Mouse (Mus musculus) embryonic stem cell, embryonic (primary cell): ENCODE measurements around the gene Gm45785.
"Not testable (repeated sequence)": the region's sequence is repeated elsewhere in the genome, so short reads cannot be mapped to it uniquely, and the experiment has no call there.

Experiments used
- CTCF ChIA-PET, 4 experiments: fragments of 300-600 bp in 2 of 4; fragments of 350-600 bp in 2 of 4; sonication (Branson Sonifier 250); formaldehyde crosslinking; loops; one replicate each; lab custom pipeline; 2022; ENCODE audit warnings: inconsistent platforms in 2 of 4; lab: Charles Lee
- POLR2A ChIA-PET, 4 experiments: fragments of 300-600 bp in 2 of 4; fragments of 350-600 bp in 2 of 4; sonication (Branson Sonifier 250); formaldehyde crosslinking; loops; one replicate each; lab custom pipeline; 2022; ENCODE audit warnings: antibody characterized with exemption in 4 of 4, inconsistent platforms in 1 of 4; lab: Charles Lee

Gm45785 gene

GRCm38 (mm10) chr7:140855860-140856784 is at the start of gene Gm45785:
TSS of gene Gm45785 (minus strand) at chr7:140856331.
- CTCF ChIA-PET: interaction anchor here in 3 of 4 experiments (0.5 to 2.1 kb wide), 5 partner anchors 11 to 320 kb away, joined by 3 to 9 read pairs (median 5); partner anchors contain the start of gene Scgb1c1 (in 1 of the 3)
- POLR2A ChIA-PET: interaction anchor here in 3 of 4 experiments (0.6 to 6.8 kb wide), 62 partner anchors 8 to 741 kb away, joined by 3 to 50 read pairs (median 4); partner anchors contain the start of genes Odf3 (in 3 of the 3), Psmd13 (in 3 of the 3), Sirt3 (in 3 of the 3) and Mtg1 (in 2 of the 3)

DNA sequence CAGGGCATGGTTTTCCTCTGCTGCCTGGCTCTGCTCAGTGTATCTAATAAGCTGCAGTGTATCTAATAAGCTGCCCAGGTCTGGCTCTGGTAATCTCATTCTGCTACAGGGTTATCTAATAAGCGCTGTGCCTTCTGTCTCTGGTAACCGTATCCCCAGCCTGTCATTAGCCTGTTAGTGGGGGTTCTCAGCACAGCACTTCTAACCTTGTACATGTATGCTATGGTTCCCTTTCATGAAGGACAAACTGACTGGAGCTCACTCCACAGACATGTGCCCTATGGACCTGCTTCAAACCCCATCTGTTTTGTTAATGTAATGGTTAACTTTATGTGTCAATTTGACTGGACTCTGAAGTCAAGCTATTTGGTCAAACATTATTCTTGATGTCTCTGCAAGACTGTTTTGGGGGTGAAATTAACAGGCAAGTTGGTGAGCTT is 49.5 kb upstream of the Gm45785 start:
- ChIA-PET POLR2A (interaction anchor here in 1 of 4 experiments (0.8 to 1.8 kb wide), 4 partner anchors 11 to 70 kb away, joined by 3 to 8 read pairs (median 4); no protein-coding TSS in a partner anchor), CTCF (interaction anchor here in 3 of 4 experiments (1.1 to 1.6 kb wide), 7 partner anchors 99 to 271 kb away, joined by 3 to 6 read pairs (median 3); no protein-coding TSS in a partner anchor)

GRCm38 (mm10) chr7:140903212-140903611 is 47.1 kb upstream of the Gm45785 start:
- ChIA-PET CTCF (interaction anchor here (0.5 to 3.1 kb wide), 61 partner anchors 9 to 1719 kb away, joined by 3 to 50 read pairs (median 4); partner anchors contain the start of genes Scgb1c1 (in 4 of the 4), Odf3 (in 3 of the 4), Sirt3 (in 2 of the 4) and Bet1l (in 1 of the 4)), POLR2A (interaction anchor here in 3 of 4 experiments (0.6 to 2.3 kb wide), 38 partner anchors 9 to 822 kb away, joined by 3 to 12 read pairs (median 4); partner anchors contain the start of genes Sirt3 (in 3 of the 3), Gm45785 (in 2 of the 3), Nlrp6 (in 2 of the 3) and Odf3 (in 2 of the 3))

- CTCF ChIA-PET: interaction anchor here (0.9 to 3.1 kb wide), 23 partner anchors 9 to 715 kb away, joined by 3 to 50 read pairs (median 5); partner anchors contain the start of genes Scgb1c1 (in 3 of the 4), Odf3 (in 2 of the 4), Pgghg (in 1 of the 4) and Psmd13 (in 1 of the 4)
- POLR2A ChIA-PET: interaction anchor here in 3 of 4 experiments (0.7 to 2.3 kb wide), 19 partner anchors 8 to 821 kb away, joined by 3 to 12 read pairs (median 4); partner anchors contain the start of genes Sirt3 (in 3 of the 3), Psmd13 (in 2 of the 3), Gm45785 (in 1 of the 3) and Nlrp6 (in 1 of the 3)
Measured at GRCm38 (mm10) chr7:140902036-140902875, 46.1 kb upstream of the Gm45785 start.

DNA sequence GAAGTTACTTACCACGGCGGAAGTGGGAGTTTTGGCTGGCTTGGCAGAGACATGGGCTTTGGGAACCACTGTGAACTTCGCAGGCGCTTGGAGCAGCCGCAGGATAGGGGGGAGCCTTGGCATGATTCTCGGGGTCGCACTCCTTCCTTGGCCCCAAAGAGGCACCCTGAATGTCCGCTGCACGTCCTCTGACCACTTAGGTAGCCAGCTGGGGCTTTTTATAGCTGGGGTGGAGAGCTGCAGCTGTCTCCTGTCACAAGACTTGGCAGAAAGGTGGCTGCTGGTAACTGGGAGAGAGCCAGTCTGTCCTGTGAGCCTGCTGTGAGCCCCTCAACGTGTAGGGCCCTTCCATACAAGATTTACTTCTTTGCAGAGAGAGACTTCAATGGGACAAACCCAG is 44.1 kb upstream of the Gm45785 start, which contains the start of gene Cox8b:
Gene Cox8b, minus strand, starts transcription at position 227 of the 400 bp plus-strand sequence.
- CTCF ChIA-PET: no interaction called here
- POLR2A ChIA-PET: interaction anchor here in 2 of 4 experiments (0.9 to 2.5 kb wide), 6 partner anchors 8 to 59 kb away, joined by 3 to 7 read pairs (median 6); no protein-coding TSS in a partner anchor

DNA sequence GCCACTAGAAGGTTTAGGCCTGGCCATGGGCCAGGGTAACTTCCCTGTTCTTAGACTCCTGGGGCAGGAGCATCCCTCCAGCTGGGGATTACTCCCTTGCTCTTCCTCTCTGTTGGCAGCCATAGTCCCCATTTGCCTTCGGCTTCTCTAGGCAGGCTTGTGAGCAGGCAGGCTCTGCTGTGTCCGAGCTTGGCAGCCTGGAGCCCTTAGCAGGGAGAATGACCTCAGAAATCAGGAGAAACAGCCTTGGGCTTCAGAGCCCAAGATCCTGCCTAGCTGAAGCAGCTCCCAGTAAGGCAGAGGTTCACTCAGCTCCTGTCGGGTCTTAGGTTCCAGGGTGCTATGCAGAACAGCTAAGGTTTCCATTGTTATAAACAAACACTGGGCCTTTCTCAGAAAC is 43.0 kb upstream of the Gm45785 start:
- ChIA-PET POLR2A (interaction anchor here in 2 of 4 experiments (0.5 to 2.5 kb wide), 14 partner anchors 9 to 326 kb away, joined by 3 to 7 read pairs (median 4); partner anchors contain the start of genes Gm45785 (in 1 of the 2), Psmd13 (in 1 of the 2), Ric8a (in 1 of the 2) and Sirt3 (in 1 of the 2)), CTCF (interaction anchor here in 2 of 4 experiments (0.8 to 1.1 kb wide), 3 partner anchors 9 to 54 kb away, joined by 3 to 5 read pairs (median 3); partner anchors contain the start of gene Scgb1c1 (in 2 of the 2))

DNA sequence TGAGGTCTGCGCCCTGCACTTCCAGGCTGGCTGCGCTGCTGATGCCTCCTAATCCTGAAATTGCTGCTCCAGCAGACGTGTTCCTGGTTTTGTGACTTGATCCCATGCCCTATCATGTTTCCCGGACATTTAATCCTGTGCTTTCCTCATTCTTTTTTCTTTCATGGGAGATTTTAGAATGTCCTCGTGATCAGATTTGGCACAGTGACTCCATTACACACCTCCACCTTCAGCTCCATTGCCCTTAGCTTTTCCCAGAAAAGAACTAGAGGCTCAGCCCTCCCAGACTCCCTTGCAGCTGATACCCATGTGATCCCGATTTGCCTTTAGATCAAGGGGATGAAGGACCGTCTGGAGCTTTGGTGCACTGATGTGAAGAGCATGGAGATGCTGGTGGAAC is 41.7 kb upstream of the Gm45785 start:
- ChIA-PET POLR2A (interaction anchor here in 1 of 4 experiments (1.3 to 1.4 kb wide), 2 partner anchors 15 to 17 kb away, joined by 3 to 4 read pairs; partner anchors contain the start of gene Sirt3), CTCF (interaction anchor here in 1 of 4 experiments (0.9 kb wide), 1 partner anchor 53 kb away, joined by 4 read pairs; the partner anchor contains the start of gene Scgb1c1)

DNA sequence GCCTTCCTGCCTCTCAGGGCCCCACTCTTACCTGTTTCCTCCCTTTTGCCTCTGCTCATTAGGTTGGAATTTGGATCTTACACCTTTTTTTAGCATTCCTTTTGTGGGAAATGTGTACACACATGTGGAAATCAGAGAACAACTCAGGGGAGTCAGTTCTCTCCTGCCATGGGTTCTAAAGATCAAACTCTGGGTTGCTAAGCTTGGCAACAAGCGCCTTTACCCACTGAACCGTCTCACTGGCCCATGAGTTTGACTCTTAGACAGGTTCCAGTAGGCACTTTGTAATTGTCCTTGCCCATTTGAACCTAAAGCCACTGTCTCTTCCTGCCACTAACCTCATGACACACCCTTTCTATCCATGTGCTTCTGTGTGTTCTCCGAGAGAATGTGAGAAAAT is 38.5 kb upstream of the Gm45785 start:
- POLR2A ChIA-PET: interaction anchor here in 3 of 4 experiments (0.6 to 2.0 kb wide), 10 partner anchors 9 to 74 kb away, joined by 3 to 6 read pairs (median 4); partner anchors contain the start of genes Bet1l (in 3 of the 3), Ric8a (in 2 of the 3), Psmd13 (in 1 of the 3) and Sirt3 (in 1 of the 3)
- CTCF ChIA-PET: interaction anchor here in 1 of 4 experiments (0.9 to 1.2 kb wide), 2 partner anchors 9 to 14 kb away, joined by 4 read pairs; no protein-coding TSS in a partner anchor

GRCm38 (mm10) chr7:140894031-140894430 is 37.9 kb upstream of the Gm45785 start:
- ChIA-PET CTCF (interaction anchor here in 1 of 4 experiments (0.9 to 1.2 kb wide), 2 partner anchors 10 to 15 kb away, joined by 4 read pairs; no protein-coding TSS in a partner anchor), POLR2A (interaction anchor here in 3 of 4 experiments (0.7 to 2.0 kb wide), 9 partner anchors 9 to 73 kb away, joined by 3 to 6 read pairs (median 4); partner anchors contain the start of genes Bet1l (in 2 of the 3), Psmd13 (in 1 of the 3), Ric8a (in 1 of the 3) and Sirt3 (in 1 of the 3))

DNA sequence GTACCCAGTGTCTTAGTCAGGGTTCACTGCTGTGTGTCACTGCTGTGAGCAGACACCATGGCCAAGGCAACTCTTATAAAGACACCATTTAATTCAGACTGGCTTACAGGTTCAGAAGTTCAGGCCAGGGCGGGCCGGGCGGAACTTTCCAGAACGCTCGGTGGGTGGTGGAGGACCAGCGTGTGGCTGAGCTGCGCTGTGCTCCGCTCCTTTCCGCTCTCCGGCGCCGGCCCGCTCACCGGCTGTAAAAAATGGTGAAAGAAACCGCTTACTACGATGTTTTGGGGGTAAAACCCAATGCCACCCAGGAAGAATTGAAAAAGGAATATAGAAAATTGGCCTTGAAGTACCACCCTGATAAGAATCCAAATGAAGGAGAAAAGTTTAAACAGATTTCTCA is 34.5 kb upstream of the Gm45785 start:
- CTCF ChIA-PET: not testable (repeated sequence)
- POLR2A ChIA-PET: interaction anchor here in 2 of 4 experiments (1.4 to 1.7 kb wide), 3 partner anchors 10 to 179 kb away, joined by 3 to 6 read pairs (median 3); no protein-coding TSS in a partner anchor

DNA sequence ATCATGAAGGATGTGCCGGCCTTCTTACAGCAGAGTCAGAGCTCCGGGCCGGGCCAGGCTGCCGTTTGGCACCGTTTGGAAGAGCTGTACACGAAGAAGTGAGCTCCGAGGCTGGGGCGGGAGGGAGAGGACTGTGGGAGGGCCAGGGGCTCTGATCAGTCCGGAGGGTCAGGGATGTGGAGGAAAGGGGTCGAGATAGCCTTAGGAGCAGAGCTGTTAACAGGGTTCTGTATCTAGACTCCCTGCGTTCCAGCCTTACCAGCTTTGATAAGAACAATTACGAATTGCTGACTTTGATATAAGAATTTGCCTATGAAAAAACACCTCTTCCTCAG is 26.3 kb upstream of the Gm45785 start:
- ChIA-PET CTCF (interaction anchor here in 3 of 4 experiments (0.5 to 1.9 kb wide), 6 partner anchors 21 to 694 kb away, joined by 3 to 9 read pairs (median 3); no protein-coding TSS in a partner anchor), POLR2A (interaction anchor here (0.5 to 3.1 kb wide), 32 partner anchors 9 to 766 kb away, joined by 3 to 35 read pairs (median 3); partner anchors contain the start of genes Gm45785 (in 3 of the 4), Ric8a (in 3 of the 4), Bet1l (in 2 of the 4) and Zfp941 (in 2 of the 4))

DNA sequence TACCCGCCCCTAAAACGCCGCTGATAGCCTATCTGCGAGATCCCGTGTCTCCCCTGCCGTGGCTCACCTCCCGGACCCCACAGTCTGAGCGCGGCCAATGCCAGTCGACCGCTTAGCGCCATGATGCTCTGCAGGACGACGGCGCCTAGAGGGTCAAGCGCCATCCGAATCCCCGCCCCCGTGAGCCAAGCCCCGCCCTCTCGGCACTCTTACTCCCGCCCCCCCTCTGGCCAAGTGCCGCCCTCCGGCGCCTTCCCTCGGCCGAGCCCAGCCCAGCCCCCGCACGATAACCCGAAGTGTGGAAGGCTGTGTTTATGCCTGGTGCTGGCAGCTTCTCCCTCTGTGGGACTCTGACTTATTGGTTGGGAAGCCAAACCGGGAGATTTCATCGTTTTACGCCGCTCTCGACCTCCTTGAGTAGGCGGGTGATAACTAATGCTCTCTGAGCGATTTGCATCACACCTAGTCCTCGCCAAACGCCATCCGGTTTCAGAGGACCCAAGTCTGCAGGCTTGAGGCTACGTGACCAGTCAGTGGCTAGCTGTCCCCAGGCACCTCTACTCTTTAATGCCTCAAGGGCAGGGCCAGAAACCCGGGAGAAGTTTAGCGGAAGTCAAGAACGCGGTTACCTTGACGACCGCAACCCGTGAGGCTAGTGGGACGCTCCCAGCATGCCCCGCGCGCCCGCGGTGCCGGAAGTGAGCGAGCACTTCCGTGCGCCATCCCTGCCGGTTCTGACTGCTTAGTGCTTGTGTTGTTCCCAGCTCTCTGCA is 25.8 kb upstream of the Gm45785 start, which contains the start of the genes Psmd13 and Sirt3:
Gene Psmd13, plus strand, starts transcription at position 273 of the 773 bp plus-strand sequence.
Gene Sirt3, minus strand, starts transcription at position 614 of the 773 bp plus-strand sequence.
- ChIA-PET POLR2A (interaction anchor here (0.6 to 3.1 kb wide), 42 partner anchors 10 to 765 kb away, joined by 3 to 35 read pairs (median 4); partner anchors contain the start of genes Gm45785 (in 3 of the 4), Ric8a (in 3 of the 4), Bet1l (in 2 of the 4) and Zfp941 (in 2 of the 4)), CTCF (interaction anchor here in 3 of 4 experiments (0.5 to 1.9 kb wide), 7 partner anchors 21 to 693 kb away, joined by 3 to 9 read pairs (median 3); partner anchors contain the start of gene Pgghg (in 1 of the 3))

GRCm38 (mm10) chr7:140880865-140881515 is 24.9 kb upstream of the Gm45785 start:
- ChIA-PET CTCF (interaction anchor here in 2 of 4 experiments (0.6 to 1.9 kb wide), 3 partner anchors 12 to 60 kb away, joined by 3 to 9 read pairs (median 3); partner anchors contain the start of gene Pgghg (in 1 of the 2)), POLR2A (interaction anchor here (0.6 to 3.1 kb wide), 33 partner anchors 9 to 1233 kb away, joined by 3 to 35 read pairs (median 5); partner anchors contain the start of genes Gm45785 (in 3 of the 4), Bet1l (in 2 of the 4), Ric8a (in 2 of the 4) and Echs1 (in 1 of the 4))

- ChIA-PET CTCF (interaction anchor here in 2 of 4 experiments (0.6 to 1.0 kb wide), 2 partner anchors 12 to 61 kb away, joined by 3 read pairs; partner anchors contain the start of gene Pgghg (in 1 of the 2)), POLR2A (interaction anchor here (0.6 to 3.1 kb wide), 25 partner anchors 8 to 1232 kb away, joined by 3 to 35 read pairs (median 5); partner anchors contain the start of genes Gm45785 (in 3 of the 4), Bet1l (in 2 of the 4), Ric8a (in 2 of the 4) and Echs1 (in 1 of the 4))
Measured at GRCm38 (mm10) chr7:140880419-140880818, 24.3 kb upstream of the Gm45785 start.
